Mouse (Mus musculus) spleen, adult 2 months (tissue): ENCODE measurements at regions not wholly inside any gene's neighbourhood (a gene's known extent, or its start where the extent isn't known, plus 50 kb on each side); places are given as distances from the start of the nearest gene placed in this dataset.

Experiments
- DNase-seq, 2 experiments: peaks; one replicate each; pipeline versions ENCODE4 v3.0.0 to v3.0.0-alpha.2; 2012 to 2021; ENCODE audit warnings: low spot score in 2 of 2, low read depth in 1 of 2
- H3K27ac ChIP-seq: fragments of 200-500 bp; 2 replicates; pipeline ENCODE4 v1.5.1; 2012; ENCODE audit warnings: low read length, inconsistent platforms; ENCODE audit not compliant: insufficient read depth
- H3K27me3 ChIP-seq: fragments of 200-500 bp; 2 replicates; pipeline ENCODE4 v1.6.1; 2012; ENCODE audit warnings: mild to moderate bottlenecking, moderate library complexity, low read length, inconsistent platforms; ENCODE audit not compliant: control insufficient read depth, insufficient read depth
- H3K36me3 ChIP-seq: fragments of 200-500 bp; 2 replicates; pipeline ENCODE4 v1.6.1; 2012; ENCODE audit warnings: mild to moderate bottlenecking, low read length, inconsistent platforms; ENCODE audit not compliant: control insufficient read depth, insufficient read depth
- H3K4me1 ChIP-seq: fragments of 200-500 bp; 2 replicates; pipeline ENCODE4 v1.6.1; 2011; ENCODE audit warnings: inconsistent platforms; ENCODE audit not compliant: control insufficient read depth, insufficient read depth, insufficient read length
- H3K4me3 ChIP-seq: fragments of 200-500 bp; 2 replicates; pipeline ENCODE4 v1.5.1; 2011; ENCODE audit warnings: mild to moderate bottlenecking, inconsistent platforms; ENCODE audit not compliant: insufficient read depth, insufficient read length; ENCODE audit errors: extremely low read depth
- CTCF ChIP-seq: fragments of 200-500 bp; IDR thresholded peaks from 2 replicates; pipeline ENCODE4 v1.5.1; 2011; ENCODE audit warnings: mild to moderate bottlenecking, inconsistent platforms; ENCODE audit not compliant: insufficient read depth, insufficient read length, insufficient replicate concordance; ENCODE audit errors: extremely low read depth
- POLR2A ChIP-seq: fragments of 200-500 bp; IDR thresholded peaks from 2 replicates; pipeline ENCODE4 v1.6.1; 2011; ENCODE audit warnings: low read depth, low read length, inconsistent platforms
- WGBS: fragments of 180-500 bp; shearing (Covaris S2); methylation state at CpG from one replicate; pipeline ENCODE4 v1.1.7; 2018; 5-methylcytosine and 5-hydroxymethylcytosine counted together

GRCm38 (mm10) chr14:74011555-74011954 is 350.5 kb downstream of the Gm21750 start:
- Histone ChIP-seq H3K27ac (no peak overlapping the region), H3K36me3 (no peaks in the 10 kb centered on the region), H3K4me1 (no peaks in the 10 kb centered on the region), H3K4me3 (no peak overlapping the region), H3K27me3 (no peaks in the 10 kb centered on the region)
- whole genome bisulfite sequencing = 62% methylated on average over 1 of the region's 1 CpGs
- TF ChIP-seq CTCF (no peak), POLR2A (no peak)
- DNase-seq = no peak

DNA sequence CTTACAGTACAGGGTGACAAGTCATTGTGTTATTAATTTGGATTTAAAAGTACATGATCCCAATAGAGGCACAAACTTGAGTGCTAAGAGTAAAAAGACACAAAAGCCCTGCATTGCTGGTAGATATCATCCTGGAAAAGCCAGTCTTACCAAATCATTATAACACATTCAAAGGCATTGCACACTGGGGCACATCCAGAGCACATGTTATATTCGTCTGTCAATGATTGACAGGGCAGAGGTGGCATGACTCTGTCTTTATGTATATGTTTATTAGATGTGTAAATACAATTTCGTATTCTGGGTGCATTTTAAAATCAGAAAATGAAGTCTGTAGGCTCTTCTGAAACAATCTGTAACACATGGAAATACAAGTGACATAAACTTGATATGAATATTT is 358.4 kb downstream of the Gm21750 start:
- Histone ChIP-seq H3K27me3 (no peaks in the 10 kb centered on the region), H3K27ac (no peak overlapping the region), H3K36me3 (no peaks in the 10 kb centered on the region), H3K4me1 (no peaks in the 10 kb centered on the region), H3K4me3 (no peak overlapping the region)
- no peak for DNase-seq
- TF ChIP-seq POLR2A (no peak), CTCF (no peak)
- 75% methylated on average over 2 of the region's 2 CpGs for WGBS

GRCm38 (mm10) chr14:74047009-74047694 is 386.1 kb downstream of the Gm21750 start:
- TF ChIP-seq CTCF = no peak
- TF ChIP-seq POLR2A = no peak
- DNase-seq = no peak
- H3K27ac ChIP-seq = no peak overlapping the region
- H3K36me3 ChIP-seq = no peaks in the 10 kb centered on the region
- no peaks in the 10 kb centered on the region for H3K27me3 ChIP-seq
- H3K4me3 ChIP-seq = no peak overlapping the region
- WGBS = 54% methylated on average over 5 of the region's 5 CpGs
- no peaks in the 10 kb centered on the region for H3K4me1 ChIP-seq

- Histone ChIP-seq H3K36me3 (no peaks in the 10 kb centered on the region), H3K4me3 (no peak overlapping the region), H3K27me3 (no peaks in the 10 kb centered on the region), H3K27ac (no peak overlapping the region), H3K4me1 (no peaks in the 10 kb centered on the region)
- no peak for DNase-seq
- TF ChIP-seq POLR2A (no peak), CTCF (no peak)
- 87% methylated on average over 6 of the region's 6 CpGs for WGBS
Observed at GRCm38 (mm10) chr14:74047695-74048280, 386.8 kb downstream of the Gm21750 start.

DNA sequence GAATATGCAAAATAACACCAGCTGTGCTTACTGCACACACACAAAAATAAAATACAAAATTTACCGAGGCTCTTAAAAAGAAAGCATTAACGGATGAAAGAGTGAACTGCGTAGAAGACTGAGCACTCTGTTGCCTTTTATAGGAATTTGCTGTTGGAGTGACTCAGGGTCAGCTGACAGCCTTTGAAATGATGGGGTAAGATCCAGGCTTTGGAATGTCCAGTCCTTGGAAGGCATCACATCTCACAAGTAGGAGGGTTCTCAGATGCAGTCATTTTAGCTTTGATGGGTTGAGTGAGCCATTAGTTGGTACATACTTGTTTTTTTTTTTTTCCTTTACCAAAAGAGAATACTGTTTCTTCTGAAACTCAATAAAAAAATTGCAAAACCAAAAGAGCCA is 387.4 kb downstream of the Gm21750 start:
- Histone ChIP-seq H3K27ac (no peak overlapping the region), H3K36me3 (no peaks in the 10 kb centered on the region), H3K27me3 (no peaks in the 10 kb centered on the region), H3K4me3 (no peak overlapping the region), H3K4me1 (no peaks in the 10 kb centered on the region)
- 85% methylated on average over 3 of the region's 3 CpGs for WGBS
- DNase-seq = no peak
- TF ChIP-seq CTCF (no peak), POLR2A (no peak)

DNA sequence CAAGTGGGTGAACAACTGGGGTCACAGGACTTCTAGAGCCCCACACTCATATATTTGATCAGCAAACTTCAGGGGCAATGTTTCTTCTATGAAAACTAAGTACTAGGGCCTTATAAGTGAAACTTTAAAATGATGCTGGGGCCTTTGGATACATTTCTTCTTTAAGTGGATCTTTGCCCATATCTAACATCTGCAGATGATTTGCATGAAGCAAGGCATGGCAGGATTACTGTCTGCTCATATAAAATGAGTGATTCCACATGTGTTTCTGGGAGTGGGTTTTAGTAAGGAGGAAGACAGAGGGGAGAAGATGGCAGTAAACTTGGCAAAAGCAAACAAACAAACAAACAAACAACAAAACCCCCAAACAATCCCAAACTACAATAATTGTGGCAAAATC is 405.0 kb downstream of the Gm21750 start:
- TF ChIP-seq POLR2A = no peak
- no peak for TF ChIP-seq CTCF

DNA sequence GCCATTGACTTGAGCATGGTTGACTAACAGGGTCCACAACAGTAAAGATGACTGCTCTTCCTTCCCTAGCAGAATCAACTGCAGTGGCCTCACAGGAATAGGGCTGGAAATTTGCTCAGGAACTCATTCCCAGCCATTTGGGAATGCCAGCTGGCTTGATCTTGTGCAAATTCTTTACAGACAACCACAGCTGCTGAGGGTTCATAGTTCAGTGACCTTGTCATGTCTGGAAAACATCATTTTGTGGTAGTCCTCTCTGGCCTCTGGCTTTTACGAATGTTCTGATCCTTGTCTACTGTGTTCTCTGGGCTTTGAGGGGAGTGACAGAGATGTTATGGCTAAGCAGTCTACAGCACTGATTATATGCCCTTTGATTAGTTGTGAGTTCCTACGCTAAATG is 432.0 kb downstream of the Gm21750 start:
- Histone ChIP-seq H3K27ac (no peak overlapping the region), H3K36me3 (no peaks in the 10 kb centered on the region), H3K4me3 (no peak overlapping the region), H3K27me3 (no peaks in the 10 kb centered on the region), H3K4me1 (no peaks in the 10 kb centered on the region)
- no peak for DNase-seq
- TF ChIP-seq POLR2A (no peak), CTCF (no peak)
- 84% methylated on average over 2 of the region's 2 CpGs for WGBS

More for the DNA sequence above, 405.0 kb downstream of the Gm21750 start:
- Histone ChIP-seq H3K36me3 (no peaks in the 10 kb centered on the region), H3K4me1 (no peaks in the 10 kb centered on the region), H3K27ac (no peak overlapping the region), H3K4me3 (no peak overlapping the region), H3K27me3 (no peaks in the 10 kb centered on the region)
- DNase-seq = no peak
